Mouse (Mus musculus): ENCODE measurements around the gene Anxa2.

Gene Anxa2

DNA sequence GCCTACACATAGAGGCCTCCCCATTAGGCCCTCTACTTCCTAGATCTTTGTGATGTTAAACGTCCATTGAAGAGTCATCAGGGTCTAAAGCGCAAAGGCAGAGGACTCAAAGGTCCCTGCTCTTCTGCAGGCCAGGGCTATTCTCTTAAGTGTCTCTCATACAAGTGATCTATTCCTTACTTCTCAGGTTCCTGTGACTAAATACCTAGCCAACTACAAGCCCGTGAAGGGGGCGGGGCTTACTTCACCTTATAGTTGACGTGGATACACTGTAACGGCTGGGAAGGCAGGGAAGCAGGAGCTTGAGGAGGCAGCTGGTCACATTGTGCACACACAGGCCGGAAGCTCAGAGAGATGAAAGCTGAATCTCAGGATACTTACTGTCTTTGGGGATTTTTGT is 6.5 kb downstream of the Anxa2 start:
- no peak for DNase-seq

DNA sequence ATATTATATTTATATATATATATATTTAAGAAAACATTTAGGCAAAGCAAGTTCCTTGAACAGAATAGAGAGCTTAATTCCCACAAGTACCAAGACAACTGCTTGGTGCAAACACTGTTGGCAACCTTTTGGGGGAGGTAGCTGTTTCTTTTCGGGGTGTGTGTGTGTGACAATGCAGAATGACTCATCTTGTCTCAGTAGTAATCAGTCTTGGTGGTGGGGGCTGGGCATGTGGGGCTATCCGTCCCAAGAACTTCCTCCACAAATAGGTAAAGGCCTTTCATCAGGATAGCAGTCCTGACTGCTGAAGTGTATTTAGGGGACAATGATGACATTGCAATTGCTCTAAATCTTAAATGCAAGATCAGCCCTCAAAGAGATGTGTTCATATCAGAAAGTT is 9.6 kb downstream of the Anxa2 start:
- DNase-seq: no peak

DNA sequence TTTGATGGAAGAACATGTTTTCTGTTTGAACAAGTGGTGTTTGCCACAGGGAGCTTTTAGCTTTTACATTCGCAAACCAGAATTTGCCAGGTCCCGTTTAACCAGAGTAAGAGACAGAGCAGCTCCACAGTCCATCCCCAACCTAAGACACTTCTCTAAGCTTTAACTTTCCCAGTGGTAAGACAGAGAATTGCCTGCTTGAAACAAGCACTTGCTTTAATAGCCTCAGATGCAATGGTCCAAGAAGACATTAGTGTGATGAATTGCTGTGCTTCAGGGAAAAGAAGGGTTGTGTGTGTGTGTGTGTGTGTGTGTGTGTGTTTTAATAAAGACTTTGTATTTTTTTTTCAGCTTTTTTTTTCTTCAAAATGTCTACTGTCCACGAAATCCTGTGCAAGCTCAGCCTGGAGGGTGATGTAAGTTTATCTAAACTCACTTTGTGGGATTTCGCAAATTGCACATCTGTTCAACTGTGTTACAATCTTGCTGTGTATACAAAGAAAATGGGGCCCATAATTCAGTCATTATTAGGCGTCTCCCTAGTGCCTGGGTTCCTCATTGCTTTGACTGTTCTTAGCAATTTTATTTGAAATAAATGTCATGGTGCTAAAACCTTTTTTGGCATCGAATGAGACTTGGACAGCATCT is 10.8 kb downstream of the Anxa2 start:
- DNase-seq: no peak

DNA sequence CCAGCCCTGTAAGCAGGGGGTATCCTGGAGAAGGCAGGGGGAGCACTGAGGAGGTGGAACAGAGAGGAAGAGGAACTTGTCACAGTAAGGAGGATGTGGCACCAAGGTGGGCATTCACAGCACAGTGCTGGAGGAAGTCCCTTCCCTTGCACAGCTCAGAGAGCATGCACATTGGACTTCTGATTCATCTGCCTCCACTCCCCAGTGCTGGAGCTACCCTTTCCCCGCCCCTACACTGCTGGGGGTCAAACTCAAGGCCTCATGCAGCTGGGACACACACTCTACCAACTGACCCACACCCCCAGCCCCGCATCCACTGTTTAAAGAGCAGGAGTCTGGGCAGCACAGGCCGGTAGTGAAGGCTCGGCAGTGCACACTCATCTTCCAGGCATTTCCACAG is 12.7 kb downstream of the Anxa2 start:
- no peak for DNase-seq

DNA sequence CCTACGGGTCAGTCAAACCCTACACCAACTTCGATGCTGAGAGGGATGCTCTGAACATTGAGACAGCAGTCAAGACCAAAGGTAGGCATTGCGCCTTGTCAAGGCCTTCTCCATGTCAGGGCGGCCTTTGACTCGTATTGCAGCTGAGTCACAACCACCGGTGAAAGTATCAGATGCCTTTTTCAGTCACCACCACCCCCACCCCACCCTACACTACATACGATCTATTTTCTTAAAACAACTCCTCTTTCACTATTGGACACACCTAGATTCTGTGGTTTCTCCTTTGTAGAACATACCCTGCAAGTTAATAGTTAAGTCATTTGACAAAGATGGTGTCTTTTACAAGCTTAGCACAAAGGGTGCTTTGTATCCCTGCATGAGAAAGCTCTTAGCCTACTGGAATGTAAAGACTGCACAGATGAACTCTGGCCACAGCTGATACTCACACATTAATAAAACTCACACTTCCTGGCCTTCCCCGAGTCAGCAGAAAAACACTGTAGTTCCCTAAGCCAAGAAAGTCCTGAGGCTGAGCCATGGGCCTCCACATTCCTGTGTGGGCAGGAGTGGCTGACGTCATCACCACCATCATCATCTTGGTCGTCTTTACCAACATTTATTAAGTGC is 14.0 kb downstream of the Anxa2 start:
- DNase-seq: no peak

DNA sequence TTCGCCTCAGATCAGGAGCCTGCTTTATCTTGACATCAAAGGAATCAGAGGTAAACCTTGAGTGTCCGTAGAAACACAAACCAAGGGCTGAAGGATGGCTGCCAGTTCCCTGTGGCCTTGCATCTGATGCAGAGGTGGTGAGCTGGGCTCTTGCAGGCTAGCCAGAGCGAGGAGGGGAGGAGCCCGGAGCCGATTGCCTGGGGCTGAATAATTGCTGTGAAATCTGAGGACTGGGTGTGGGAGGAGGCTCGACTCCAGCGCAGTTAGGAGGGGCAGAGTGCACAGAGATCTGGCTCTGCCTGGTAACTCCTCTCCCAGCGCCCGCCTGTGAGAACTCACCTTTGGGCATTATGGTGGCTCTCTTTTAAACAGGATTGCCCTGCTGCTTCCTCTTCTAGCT is 15.6 kb downstream of the Anxa2 start:
- DNase-seq: no peak

DNA sequence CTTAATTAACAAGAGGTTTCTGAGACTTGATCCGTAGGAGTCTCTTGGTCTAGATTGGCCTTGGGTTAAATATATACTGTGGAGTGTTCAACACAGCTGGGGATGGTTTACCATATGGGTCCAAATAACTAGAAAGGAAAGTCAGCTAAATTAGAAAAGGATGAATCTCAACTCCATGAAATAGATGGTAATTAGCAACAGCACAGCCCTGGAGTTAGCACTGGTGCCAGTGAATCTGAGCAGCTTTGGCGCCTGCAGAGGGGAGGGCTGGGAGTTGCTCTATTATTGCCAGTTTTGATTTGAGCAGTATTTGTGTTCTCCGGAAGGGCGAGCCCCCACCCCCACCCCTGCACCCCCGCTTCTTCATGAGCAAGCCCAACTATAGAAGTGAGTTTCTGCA is 16.9 kb downstream of the Anxa2 start:
- no peak for DNase-seq

DNA sequence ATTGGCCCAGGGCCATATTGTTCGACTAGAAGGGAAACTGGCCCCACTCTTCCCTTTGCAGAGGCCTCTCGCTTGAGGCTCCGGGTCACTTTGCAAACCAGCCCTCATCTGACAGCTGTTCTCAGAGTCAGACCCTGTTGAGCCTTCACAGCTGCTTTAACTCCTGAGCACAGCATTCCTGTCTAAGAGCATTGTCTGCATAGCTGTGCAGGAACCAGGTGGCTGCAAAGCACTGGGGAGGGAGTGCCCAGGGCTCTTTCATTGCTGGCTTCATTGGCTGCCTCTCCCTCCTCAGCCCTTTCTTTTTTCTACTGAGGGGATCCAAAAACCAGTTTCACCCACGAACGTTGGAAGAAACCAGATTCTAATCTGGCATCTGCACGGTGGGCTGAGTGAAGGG is 17.5 kb downstream of the Anxa2 start:
- no peak for DNase-seq

DNA sequence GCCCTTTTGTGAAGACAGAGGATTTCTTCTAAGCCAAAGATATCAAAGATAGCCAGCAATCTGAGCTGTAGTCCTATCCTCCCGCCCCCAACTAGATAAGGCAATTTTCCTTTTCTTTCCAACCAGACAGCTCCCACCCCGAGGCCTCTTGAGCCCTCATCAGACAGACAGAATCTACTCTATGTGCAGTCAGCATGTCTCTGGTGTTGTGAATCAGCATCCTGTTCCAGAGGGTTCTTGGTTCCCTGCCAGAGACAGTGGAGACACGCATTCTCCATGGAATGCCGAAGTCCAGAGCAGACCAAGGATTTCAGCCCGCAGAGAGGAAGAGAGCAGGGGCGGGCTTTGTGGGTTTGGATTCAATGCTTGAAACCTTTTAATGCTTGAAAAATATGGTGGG is 19.3 kb downstream of the Anxa2 start:
- peak; percentile 48 to 49 for DNase-seq

DNA sequence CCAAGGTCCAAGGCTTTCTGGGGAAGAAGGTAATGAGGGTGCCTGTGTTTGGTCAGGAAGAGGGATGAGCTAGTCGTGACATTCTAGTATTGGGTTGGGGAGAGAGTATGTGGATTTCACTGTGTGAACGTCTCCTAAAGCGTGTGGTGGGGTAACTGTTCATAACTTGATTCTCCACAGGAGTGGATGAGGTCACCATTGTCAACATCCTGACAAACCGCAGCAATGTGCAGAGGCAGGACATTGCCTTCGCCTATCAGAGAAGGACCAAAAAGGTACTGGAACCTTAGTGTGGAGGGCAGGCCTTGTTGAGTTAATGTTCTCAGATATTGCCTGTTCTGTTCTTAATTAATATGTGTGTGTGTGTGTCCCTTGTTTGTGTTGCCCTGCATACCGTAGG is 22.5 kb downstream of the Anxa2 start:
- DNase-seq: no peak

DNA sequence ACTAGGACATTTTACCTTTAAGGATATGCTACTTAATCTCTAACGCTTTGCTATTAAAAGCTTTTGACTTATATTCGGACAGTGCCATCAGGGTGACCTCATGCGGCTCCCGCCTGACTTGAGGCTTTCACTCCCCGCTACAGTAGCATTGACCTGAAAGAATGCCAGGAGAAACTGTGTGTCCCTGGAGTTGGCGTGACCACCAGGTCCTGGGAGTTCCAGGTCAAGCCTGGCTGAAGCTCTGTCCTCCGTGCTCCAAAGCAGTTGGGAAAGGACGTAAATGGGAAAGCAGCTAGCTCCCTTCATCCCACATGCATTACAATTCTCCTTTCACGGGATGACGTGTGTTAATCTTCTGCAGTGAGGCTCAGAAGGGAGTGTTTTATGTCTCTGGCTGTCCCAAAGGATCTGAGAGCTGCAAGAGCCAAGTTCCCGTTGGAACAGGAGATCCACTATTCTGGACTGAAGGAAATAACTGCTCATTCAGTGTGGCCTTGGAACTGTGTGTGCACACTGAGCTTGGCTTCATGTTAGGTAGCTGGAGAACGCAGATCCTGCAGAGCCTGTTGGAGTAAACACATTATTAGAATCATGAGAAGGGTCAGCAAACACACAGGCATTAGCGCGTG is 23.9 kb downstream of the Anxa2 start:
- no peak for DNase-seq

DNA sequence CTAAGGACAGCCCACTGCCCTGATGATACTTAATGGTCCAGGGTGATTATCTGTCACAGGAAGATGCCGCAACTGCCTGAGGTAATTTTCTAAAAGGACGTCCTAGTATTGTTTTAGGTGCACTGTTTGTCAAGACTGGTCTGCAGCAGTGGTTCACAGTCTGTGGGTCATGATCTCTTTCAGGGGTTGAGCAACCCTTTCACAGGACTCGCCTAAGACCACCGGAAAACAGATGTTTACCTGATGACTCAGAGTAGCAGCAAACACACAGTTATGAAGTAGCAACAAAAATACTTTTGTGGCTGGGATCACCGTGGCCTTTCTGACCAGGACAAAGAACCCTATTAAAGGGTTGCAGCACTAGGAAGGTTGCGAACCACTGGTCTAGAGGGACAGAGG is 24.4 kb downstream of the Anxa2 start:
- DNase-seq: no peak

DNA sequence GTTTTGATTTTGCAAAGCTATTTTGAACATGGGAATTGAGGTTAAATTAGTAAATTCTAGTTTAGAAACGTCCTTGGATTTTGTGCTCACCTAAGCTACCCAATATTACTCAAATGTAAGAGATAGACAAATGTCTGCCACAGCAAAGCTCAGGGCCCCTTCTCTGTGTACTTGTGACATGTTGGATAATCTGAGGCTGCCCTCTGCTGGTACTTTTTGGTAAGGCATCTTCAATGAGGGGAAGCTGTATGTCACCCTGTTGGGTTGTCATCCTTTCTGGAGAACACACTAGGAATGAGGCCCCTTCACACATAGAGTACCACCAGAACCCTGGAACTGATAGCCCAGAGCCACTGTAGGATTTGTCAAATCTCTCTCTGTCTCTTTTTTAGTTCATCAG is 26.9 kb downstream of the Anxa2 start:
- peak; percentile 91 to 95 for DNase-seq

DNA sequence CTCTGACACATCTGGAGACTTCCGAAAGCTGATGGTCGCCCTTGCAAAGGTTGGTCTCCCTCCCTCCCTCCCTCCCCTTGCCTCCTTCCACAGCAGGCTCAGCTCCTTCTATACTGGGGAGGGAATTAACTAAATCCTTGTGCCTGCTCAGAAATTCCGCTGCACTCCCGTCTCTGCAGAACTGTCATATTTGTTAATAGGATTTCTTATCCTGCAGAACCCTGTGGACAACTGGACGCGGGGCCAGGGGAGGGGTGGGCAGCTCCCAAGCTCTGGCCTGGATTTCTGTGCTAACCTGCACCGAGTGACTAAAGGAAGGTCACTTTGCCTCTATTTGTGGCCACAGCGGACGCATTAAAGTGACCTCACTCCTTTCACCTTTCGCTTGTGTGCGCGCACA is 30.4 kb downstream of the Anxa2 start:
- DNase-seq: peak; percentile 17 to 25

DNA sequence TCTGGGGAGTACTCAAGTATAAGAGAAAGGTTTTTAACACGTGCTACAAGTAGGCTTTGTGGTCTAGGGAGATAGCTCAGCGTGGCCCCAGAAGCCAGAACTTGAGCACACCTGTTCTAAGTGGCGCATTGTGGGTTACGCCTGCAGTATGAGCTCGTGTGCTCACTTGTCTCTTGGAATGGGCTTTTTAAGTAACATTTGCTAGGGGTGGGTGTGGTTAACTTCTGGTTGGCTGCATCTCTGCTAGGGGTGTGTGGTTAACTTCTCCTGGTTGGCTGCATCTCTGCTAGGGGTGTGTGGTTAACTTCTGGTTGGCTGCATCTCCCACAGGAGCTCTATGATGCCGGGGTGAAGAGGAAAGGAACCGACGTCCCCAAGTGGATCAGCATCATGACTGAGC is 32.7 kb downstream of the Anxa2 start:
- DNase-seq: no peak

DNA sequence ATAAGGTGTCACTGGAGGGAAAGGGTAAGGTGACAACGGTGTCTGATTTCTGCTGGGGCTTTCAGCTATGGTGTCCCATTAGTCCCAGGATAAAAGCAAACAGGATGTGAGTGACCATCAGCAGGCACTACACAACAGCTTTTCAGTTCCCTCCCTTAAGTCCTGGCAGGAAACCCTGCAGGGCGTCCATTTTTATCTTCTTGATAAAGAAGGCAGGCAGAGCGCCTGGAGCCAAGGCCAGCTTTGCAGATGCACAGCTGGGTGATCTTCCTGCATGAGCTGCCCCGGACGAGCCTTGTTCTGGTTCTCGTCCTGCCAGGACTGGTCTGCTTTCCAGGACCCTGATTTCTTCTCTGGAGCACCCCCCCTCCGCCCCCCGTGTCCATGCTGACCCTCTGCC is 35.1 kb downstream of the Anxa2 start:
- DNase-seq: no peak

DNA sequence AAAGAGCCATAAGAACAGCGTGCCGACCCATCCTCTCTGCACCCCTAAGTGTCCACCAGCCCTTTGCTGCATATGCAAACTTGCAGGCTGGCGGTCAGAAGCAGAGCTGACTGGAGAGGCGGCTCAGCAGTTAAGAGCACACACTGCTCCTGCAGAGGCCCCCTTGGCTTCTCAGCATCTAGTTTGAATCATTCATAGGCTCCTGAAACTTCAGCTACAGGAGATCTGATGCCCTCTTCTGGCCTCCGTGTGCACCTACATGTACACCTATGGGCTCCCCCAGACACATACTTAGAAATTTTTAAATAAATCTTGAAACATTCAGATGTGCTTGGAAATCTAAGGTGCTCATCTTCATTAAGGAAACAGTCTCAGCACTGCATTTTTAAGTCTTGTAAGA is 35.6 kb downstream of the Anxa2 start:
- peak; percentile 42 to 43 for DNase-seq

DNA sequence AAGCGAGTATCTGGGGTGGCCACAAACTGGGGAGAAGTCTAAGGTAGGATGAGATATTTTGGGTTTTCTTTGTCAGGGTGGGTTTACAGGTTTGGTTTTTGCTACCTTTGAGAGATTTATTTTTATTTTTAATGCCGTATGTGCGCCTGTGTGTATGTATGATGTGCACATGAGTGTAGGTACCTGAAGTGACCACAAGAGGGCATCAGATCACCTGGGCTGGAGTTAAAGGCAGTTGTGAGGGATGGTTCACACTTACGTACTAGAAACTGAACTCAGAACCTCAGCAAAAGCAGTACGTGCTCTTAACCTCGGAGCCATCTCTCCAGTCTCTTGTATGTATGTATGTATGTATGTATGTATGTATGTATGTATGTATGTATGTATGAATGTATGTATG is 39.4 kb downstream of the Anxa2 start:
- DNase-seq: no peak

DNA sequence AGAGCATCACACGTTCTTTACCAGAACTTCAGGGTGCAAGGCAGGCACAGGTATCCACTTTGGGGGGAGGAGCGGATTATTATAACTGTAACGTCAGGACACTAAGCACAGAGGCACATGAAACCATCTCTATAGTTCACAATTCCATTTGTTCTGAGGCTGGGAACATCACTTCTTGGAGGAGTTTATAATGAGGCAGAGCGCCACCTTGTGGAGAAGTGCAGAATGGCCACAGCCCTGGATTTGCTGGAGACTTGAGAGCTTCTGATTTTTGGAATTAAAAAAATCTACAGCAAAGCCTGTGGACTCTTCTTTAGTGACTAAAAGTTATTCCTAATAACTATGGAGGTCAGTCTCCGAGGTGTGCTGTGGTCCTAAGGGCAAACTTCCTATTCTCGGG is 49.1 kb downstream of the Anxa2 start:
- DNase-seq: peak; percentile 76 to 85

DNA sequence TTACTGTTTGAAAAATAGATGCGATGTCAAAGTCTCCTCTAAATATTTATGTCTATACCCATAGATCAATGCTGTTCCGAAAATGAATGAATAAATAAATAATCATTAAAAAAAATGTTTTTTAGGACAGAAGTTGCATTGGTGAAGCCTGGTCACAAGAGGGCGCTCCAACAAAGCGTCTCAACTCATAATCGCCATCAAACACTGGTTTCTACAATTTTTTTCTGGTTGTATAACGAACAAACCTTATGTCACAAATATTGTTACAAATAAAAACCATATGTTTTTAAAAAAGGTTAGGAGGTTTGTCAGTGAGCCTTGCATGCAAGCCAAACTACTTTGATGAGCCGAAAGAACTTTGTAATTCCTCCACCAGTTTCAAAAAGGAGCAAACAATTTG is 52.2 kb downstream of the Anxa2 start:
- peak; percentile 70 to 77 for DNase-seq

DNA sequence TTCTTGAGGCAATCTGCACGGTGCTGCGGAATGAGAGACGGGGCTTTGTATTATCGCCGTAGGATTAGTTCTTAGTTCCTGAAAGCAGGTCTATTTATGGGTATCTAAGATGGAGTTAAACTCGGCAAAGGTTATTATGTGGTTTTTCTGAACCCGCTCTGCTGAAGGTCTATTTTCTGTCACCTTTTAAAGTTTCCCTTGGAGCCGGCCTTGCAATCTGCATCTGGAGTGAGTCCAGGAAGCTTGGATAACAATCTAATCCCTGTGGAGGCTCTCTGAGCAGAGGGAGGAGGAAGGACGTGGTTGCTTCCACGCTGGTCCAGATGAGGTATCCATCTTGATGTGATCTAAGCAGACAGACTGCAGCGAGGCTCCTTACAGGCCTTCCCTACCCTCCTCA is 53.8 kb downstream of the Anxa2 start:
- peak; percentile 48 to 51 for DNase-seq

DNA sequence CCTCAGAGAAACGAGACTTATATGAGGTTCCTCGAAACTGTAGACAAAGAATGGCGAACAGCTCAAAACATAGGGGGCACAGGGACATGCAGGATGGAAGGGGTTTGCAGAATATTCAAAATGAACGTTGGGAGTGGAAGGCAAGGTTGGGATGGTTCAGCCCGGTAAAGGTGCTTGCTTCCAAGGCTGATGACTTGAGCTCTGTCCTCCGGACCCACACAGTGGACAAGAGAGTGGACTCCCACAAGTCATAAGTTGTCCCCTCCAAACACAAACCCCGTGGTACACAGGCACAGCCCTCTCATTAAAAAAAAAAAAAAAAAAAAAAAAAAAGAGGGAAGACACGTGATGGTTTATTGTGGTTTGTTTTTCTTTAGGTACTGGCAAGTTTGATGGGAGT is 54.6 kb downstream of the Anxa2 start:
- no peak for DNase-seq

DNA sequence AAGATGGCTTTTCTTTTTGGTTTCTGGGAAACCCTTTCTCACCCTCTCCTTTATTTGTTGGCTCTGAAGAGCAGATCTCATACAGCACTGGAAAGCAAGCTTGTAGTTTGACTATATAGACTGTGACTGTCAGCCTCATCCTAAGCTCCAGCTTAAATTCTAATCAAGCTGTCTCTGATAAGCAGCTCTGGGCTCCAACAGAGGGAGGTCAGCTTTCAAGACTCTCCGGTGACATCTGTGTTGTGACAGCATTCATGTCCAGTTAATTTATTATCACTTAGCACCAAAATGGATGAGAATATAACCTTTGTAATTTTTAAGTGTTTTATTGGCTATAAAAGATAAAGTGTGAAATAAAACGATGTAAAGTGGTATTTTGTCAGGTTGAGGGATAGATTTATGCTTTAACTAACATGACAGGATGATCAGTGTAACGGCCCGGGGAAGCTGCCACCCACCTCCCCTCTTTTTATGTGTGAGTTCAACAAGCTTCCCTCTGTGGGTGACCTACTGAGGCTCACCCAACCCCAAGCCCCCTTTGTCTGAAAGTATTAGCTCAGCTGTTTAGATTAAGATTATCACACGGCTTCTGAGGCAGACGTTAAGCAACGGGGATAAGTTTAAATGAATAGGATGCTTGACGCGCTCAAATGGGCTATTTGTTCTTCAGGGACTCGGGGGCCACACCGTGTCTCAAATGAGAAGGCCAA is 58.6 kb downstream of the Anxa2 start:
- no peak for DNase-seq

DNA sequence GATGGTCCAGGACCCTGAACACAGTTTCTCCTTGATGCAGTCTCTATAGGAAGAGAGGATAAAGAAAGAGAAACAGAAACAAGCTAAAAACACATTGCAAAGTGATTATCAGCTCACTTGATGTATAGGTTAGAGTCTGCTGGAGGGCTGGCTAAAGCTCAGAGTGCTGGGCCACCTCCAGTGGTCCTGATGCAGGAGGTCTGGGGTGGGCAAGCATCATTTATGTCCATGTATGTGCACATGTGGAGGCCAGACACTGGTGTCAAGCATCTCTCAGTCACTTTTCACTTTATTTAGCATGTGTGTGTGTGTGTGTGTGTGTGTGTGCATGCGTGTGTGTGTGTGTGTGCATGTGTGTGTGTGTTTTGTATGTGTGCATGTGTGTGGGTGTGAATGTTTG is 59.3 kb downstream of the Anxa2 start:
- no peak for DNase-seq
